Comparison of ENCODE assay signal across 8 mouse cellular contexts in genomic region chr1:180767541-180768333, GRCm38 (mm10). TPM values are rescaled to one million over a fixed set of nuclear protein-coding genes. Genes with fewer than 3 reads are reported as not detected.
A peak's percentile ranks its signal among the peaks of the same experiment; 100 is the strongest.
DNase-seq lines count a peak whose midpoint lies in the region; ATAC-seq and TF ChIP-seq lines count a peak whose summit lies in the region.

No protein-coding gene starts in this region.

- peak overlapping the region; percentile 81 for H3K27ac ChIP-seq in left cerebral cortex, adult 2 months
- peak overlapping the region; percentile 39 for H3K27ac ChIP-seq in forebrain, embryonic 14.5 days (ENCODE audit: low read depth, low read length)
- H3K27ac ChIP-seq in limb, embryonic 15.5 days = peak overlapping the region; percentile 77

- H3K9ac ChIP-seq in forebrain, embryonic 14.5 days (ENCODE audit: low read length) = peak overlapping the region; percentile 78
- H3K9ac ChIP-seq in limb, embryonic 15.5 days = peak overlapping the region; percentile 60

- peaks cover 11% of the 10 kb centered on the region; the same call in 1 of the 2 replicates for H3K4me1 ChIP-seq in forebrain, embryonic 14.5 days (ENCODE audit: control insufficient read depth, insufficient read depth, low read length)
- H3K4me1 ChIP-seq in limb, embryonic 15.5 days = peaks cover 27% of the 10 kb centered on the region

- peak overlapping the region; percentile 61 for H3K4me3 ChIP-seq in left cerebral cortex, adult 2 months
- H3K4me3 ChIP-seq in forebrain, embryonic 14.5 days (ENCODE audit: low read depth, low read length) = peak overlapping the region; percentile 42
- H3K4me3 ChIP-seq in limb, embryonic 15.5 days = peak overlapping the region; percentile 55

- TF ChIP-seq CTCF in left cerebral cortex, adult 2 months (IDR thresholded peaks at IDR 0.05) = no peak; the same call in 1 of the 2 replicates

- ATAC-seq in forebrain, embryonic 14.5 days = peak; percentile 32
- ATAC-seq in limb, embryonic 15.5 days (ENCODE audit: insufficient number of reproducible peaks, low FRiP score, low TSS enrichment, low read depth) = no peak; the same call in 1 of the 2 replicates
- ATAC-seq in granulocyte monocyte progenitor cell, adult 5-6 weeks (replicated peaks; ENCODE audit: poor library complexity, severe bottlenecking) = no peak

- H3K36me3 ChIP-seq in forebrain, embryonic 14.5 days (ENCODE audit: control insufficient read depth, insufficient read depth, low read length) = no peaks in the 10 kb centered on the region
- H3K36me3 ChIP-seq in limb, embryonic 15.5 days = no peaks in the 10 kb centered on the region

- 16% methylated on average over 10 of the region's 10 CpGs for WGBS in forebrain, embryonic 14.5 days
- WGBS in limb, embryonic 15.5 days = 19% methylated on average over 10 of the region's 10 CpGs

- no peak for DNase-seq in left cerebral cortex, adult 2 months (ENCODE audit: extremely low spot score in 1 of 2, low spot score in 2 of 2)
- DNase-seq in left cerebral cortex, adult 9 months (ENCODE audit: low spot score in 2 of 2) = no peak
- peak; percentile 37 for DNase-seq in T-cell, adult 2 months (ENCODE audit: low spot score)
- DNase-seq in forebrain, embryonic 14.5 days (ENCODE audit: low spot score) = no peak
- peak; percentile 44 for DNase-seq in retina, embryonic 14.5 days (ENCODE audit: low spot score)
- DNase-seq in right cerebral cortex, adult 2 months (ENCODE audit: low spot score in 2 of 2) = no peak

- intact Hi-C loops in left cerebral cortex, adult 2 months (cut with DNase I) = loop anchor here (2.0 to 5.0 kb wide), 2 partner anchors 45 to 500 kb away; partner anchors contain the start of gene H3f3a

- H3K27me3 ChIP-seq in forebrain, embryonic 14.5 days (replicated peaks; ENCODE audit: control insufficient read depth, insufficient read depth, low read length) = no peaks in the 10 kb centered on the region; the same call in 1 of the 2 replicates
- H3K27me3 ChIP-seq in limb, embryonic 15.5 days = no peaks in the 10 kb centered on the region

- H3K9me3 ChIP-seq in forebrain, embryonic 14.5 days (replicated peaks; ENCODE audit: control insufficient read depth, low read length) = no peaks in the 10 kb centered on the region
- no peaks in the 10 kb centered on the region for H3K9me3 ChIP-seq in limb, embryonic 15.5 days

- H3K4me2 ChIP-seq in forebrain, embryonic 14.5 days (ENCODE audit: low read length) = peak overlapping the region; percentile 75
- H3K4me2 ChIP-seq in limb, embryonic 15.5 days = peak overlapping the region; percentile 85

RNA-seq across cellular contexts. Expression of gene Acbd3, which starts 41.9 kb away (rescaled TPM):
- total RNA-seq in left cerebral cortex, adult 2 months (2021) = 10 to 100 TPM; 35.0 to 35.3 TPM
- polyA plus RNA-seq in forebrain, embryonic 14.5 days (2014; fragmentation: Nextera tagmentation; extraction: Ambion mirVana) = 17.2 and 18.1 TPM in 2 replicates
- 24.0 and 27.9 TPM in 2 replicates for polyA plus RNA-seq in limb, embryonic 15.5 days (2015; fragmentation: Nextera tagmentation; extraction: Ambion mirVana)
- total RNA-seq in granulocyte monocyte progenitor cell, adult 5-6 weeks (2014; fragmentation: Nextera tagmentation) = 23.5 and 26.5 TPM in 2 replicates
- 40.6 and 44.6 TPM in 2 replicates for total RNA-seq in granulocyte monocyte progenitor cell, adult 5-6 weeks (2017)

RNA-seq across cellular contexts. Expression of gene H3f3a, which starts 46.0 kb away (rescaled TPM):
- 100 to 1,000 TPM; 261 to 262 TPM for total RNA-seq in left cerebral cortex, adult 2 months (2021)
- polyA plus RNA-seq in forebrain, embryonic 14.5 days (2014; fragmentation: Nextera tagmentation; extraction: Ambion mirVana) = 4,992 and 5,015 TPM in 2 replicates
- 2,561 and 2,592 TPM in 2 replicates for polyA plus RNA-seq in limb, embryonic 15.5 days (2015; fragmentation: Nextera tagmentation; extraction: Ambion mirVana)
- total RNA-seq in granulocyte monocyte progenitor cell, adult 5-6 weeks (2014; fragmentation: Nextera tagmentation) = 1,208 and 1,212 TPM in 2 replicates
- total RNA-seq in granulocyte monocyte progenitor cell, adult 5-6 weeks (2017) = 1,574 and 1,754 TPM in 2 replicates

Comparison
In these comparisons a context has a peak if more than half of its experiments do, and no peak if none do; other contexts are left out.
1. DNase-seq: peak in T-cell, adult 2 months (single experiment) and retina, embryonic 14.5 days (single experiment); none in left cerebral cortex, adult 2 months (0 of 2), left cerebral cortex, adult 9 months (0 of 2), forebrain, embryonic 14.5 days (single experiment) and right cerebral cortex, adult 2 months (0 of 2).
2. RNA of gene H3f3a, which starts 46.0 kb away (total RNA-seq): 1,208 to 1,754 TPM in granulocyte monocyte progenitor cell, adult 5-6 weeks; 261 to 262 TPM in left cerebral cortex, adult 2 months; every median in the first group is over 4 times any median in the second.
3. Peak in every context shown above with its lines, with median percentiles within 50 percentile points of each other: H3K27ac ChIP-seq and H3K4me3 ChIP-seq.